Mouse (Mus musculus): Measurements from ENCODE around the gene Gm20431. TPM values are rescaled to one million over a fixed set of nuclear protein-coding genes. Genes with fewer than 3 reads are reported as not detected.
A peak's percentile ranks its signal among the peaks of the same experiment; 100 is the strongest.

The Gm20431 gene
- polyA plus RNA-seq, 1 experiment = 0.10 TPM

DNA sequence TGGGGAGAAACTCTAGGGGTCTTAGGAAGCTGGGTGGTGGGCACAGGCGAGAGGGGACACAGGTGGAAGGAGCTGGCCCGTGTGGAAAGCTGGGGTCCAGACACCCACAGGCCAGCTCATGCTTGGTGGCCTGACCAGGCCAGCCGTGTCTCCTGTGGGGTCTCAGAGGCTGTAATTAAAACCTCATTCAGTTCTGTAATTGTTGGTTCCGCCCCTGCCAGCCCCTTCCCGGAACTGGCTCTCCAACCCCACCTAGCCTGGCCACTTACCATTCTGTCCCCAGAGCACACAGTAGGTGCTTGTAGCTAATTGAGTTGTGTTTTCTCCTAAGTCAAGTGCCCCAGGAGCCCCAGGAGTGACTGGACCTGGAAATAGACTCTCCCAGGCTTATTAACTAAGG lies 62.1 kb downstream of the Gm20431 start:
- H3K4me3 ChIP-seq (ENCODE audit: low read depth, low read length) = no peak overlapping the region
- TF ChIP-seq POLR2A (IDR thresholded peaks at IDR 0.05; ENCODE audit: low read depth, low read length) = no peak
- TF ChIP-seq CTCF (IDR thresholded peaks at IDR 0.05; ENCODE audit: extremely low read depth, insufficient read length, insufficient replicate concordance, low read depth, low read length) = no peak
- no peak overlapping the region for H3K27ac ChIP-seq (ENCODE audit: insufficient read depth, low read depth, low read length)
- peaks cover 11% of the 10 kb centered on the region for H3K27me3 ChIP-seq (ENCODE audit: control insufficient read depth, insufficient read depth, low read length)
- no peaks in the 10 kb centered on the region for H3K36me3 ChIP-seq (ENCODE audit: control insufficient read depth, insufficient read depth, low read length)
- WGBS = 90% methylated on average over 5 of the region's 5 CpGs
- H3K4me1 ChIP-seq (ENCODE audit: control insufficient read depth, insufficient read depth, insufficient read length, low read length) = peaks cover 3% of the 10 kb centered on the region

DNA sequence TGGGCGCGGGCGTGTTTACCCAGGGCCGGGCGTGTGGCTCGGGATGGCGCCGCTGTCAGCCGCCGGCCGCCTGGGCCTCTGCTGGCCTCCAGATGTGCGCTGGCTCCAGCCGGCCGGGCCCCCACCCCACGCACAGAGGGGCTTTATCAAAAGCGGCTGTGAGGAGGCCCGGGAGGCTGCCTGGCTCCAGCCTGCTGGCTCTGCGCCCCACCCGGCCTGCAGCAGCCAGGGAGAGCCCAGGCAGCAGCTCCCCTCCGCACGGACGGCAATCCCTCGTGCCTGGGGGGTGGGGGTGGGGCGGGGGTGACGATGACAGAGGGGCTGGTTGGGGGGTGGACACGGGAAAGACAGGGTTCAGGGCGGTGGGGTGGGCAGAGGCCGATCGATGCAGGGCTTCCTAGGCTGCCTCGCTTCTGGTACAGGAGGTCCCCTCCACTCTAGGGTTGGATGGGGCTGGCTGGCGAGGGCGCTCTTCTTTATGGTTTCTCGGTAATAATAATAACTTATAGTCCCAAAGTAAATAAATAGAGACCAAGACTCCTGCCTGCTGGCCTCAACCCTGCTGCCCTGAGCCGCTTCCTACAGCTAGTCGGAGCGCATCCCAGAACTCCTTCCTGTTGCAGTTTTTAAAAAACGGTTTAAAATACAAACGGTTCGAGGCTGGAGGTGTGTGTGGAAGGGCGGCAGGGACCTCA lies 63.7 kb downstream of the Gm20431 start:
- H3K4me3 ChIP-seq (ENCODE audit: low read depth, low read length) = 0 out of 2 replicates have a peak overlapping the region, but pooled peaks have one; percentile 3
- peaks cover 11% of the 10 kb centered on the region for H3K27me3 ChIP-seq (ENCODE audit: control insufficient read depth, insufficient read depth, low read length)
- 30% methylated on average over 38 of the region's 40 CpGs for WGBS
- H3K4me1 ChIP-seq (ENCODE audit: control insufficient read depth, insufficient read depth, insufficient read length, low read length) = peaks cover 3% of the 10 kb centered on the region
- H3K27ac ChIP-seq (ENCODE audit: insufficient read depth, low read depth, low read length) = no peak overlapping the region
- H3K36me3 ChIP-seq (ENCODE audit: control insufficient read depth, insufficient read depth, low read length) = no peaks in the 10 kb centered on the region
- no peak for TF ChIP-seq POLR2A (IDR thresholded peaks at IDR 0.05; ENCODE audit: low read depth, low read length)
- TF ChIP-seq CTCF (IDR thresholded peaks at IDR 0.05; ENCODE audit: extremely low read depth, insufficient read length, insufficient replicate concordance, low read depth, low read length) = no peak

DNA sequence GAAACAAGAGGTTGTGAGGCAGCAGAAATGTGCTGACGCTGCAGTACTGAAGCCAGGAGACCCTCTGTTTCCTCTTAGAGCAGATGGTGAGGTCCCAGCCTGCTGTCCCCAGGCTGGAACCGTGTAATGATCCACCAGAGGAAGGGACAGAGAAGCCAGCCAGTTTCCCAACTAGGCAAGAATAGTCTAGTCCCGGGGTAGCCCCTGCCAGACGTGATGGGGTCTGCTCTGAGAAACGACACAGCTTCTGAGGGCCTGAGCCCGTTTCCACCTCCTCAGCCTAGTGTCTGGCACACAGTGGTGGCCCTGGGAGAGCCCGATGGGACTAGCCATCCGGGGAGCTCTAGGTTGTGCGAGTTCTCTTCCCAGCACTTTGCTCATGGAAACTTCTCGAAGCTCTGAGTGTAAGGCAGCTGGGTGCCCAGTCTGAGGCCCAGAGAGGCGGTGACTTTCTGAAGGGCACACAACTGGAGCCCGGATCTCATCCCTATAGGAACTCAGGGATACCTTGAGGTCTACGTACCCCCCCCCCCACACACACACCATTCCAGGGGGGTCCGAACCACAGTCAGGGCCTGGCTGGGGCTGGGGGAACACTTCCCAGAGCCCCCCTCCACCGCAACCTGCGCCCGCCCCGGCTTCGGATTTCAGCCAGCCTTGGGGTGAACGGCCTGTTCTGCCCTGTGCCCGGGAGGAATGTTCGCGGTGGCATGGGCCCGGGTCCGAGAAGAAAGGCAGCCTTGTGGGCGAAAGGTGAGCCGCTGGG lies 64.4 kb downstream of the Gm20431 start:
- H3K27ac ChIP-seq (ENCODE audit: insufficient read depth, low read depth, low read length) = peak overlapping the region; percentile 39; the same call in 1 of the 2 replicates
- 57% methylated on average over 26 of the region's 27 CpGs for WGBS
- H3K4me3 ChIP-seq (ENCODE audit: low read depth, low read length) = 0 out of 2 replicates have a peak overlapping the region, but pooled peaks have one; percentile 3
- peaks cover 11% of the 10 kb centered on the region for H3K27me3 ChIP-seq (ENCODE audit: control insufficient read depth, insufficient read depth, low read length)
- no peaks in the 10 kb centered on the region for H3K36me3 ChIP-seq (ENCODE audit: control insufficient read depth, insufficient read depth, low read length)
- TF ChIP-seq CTCF (IDR thresholded peaks at IDR 0.05; ENCODE audit: extremely low read depth, insufficient read length, insufficient replicate concordance, low read depth, low read length) = no peak
- TF ChIP-seq POLR2A (IDR thresholded peaks at IDR 0.05; ENCODE audit: low read depth, low read length) = no peak
- H3K4me1 ChIP-seq (ENCODE audit: control insufficient read depth, insufficient read depth, insufficient read length, low read length) = peaks cover 3% of the 10 kb centered on the region

DNA sequence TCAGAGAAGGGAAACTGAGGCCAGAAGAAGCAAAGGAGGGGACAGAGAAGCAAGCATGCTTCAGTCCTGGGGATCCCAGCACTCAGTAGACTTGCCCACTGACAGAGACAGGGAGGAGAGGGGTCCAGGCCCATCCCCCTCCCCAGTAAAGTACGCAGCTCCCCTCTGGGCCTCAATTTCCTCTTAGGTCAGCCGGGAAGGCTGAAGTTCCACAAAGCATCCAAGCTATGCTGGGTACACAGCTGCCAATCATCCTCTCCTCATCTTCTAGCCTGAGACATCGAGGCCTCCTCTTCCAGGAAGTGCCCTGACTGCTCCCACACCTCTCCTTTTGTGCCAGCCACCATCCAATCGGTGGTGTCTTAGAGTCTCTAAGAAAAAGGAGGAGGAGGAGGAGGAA lies 65.0 kb downstream of the Gm20431 start:
- WGBS = 74% methylated on average over 4 of the region's 4 CpGs
- Histone ChIP-seq H3K4me3 (ENCODE audit: low read depth, low read length) (no peak overlapping the region), H3K27me3 (ENCODE audit: control insufficient read depth, insufficient read depth, low read length) (peaks cover 11% of the 10 kb centered on the region), H3K36me3 (ENCODE audit: control insufficient read depth, insufficient read depth, low read length) (no peaks in the 10 kb centered on the region), H3K4me1 (ENCODE audit: control insufficient read depth, insufficient read depth, insufficient read length, low read length) (peaks cover 3% of the 10 kb centered on the region), H3K27ac (ENCODE audit: insufficient read depth, low read depth, low read length) (peak overlapping the region; percentile 60)
- TF ChIP-seq CTCF (IDR thresholded peaks at IDR 0.05; ENCODE audit: extremely low read depth, insufficient read length, insufficient replicate concordance, low read depth, low read length) (no peak), POLR2A (IDR thresholded peaks at IDR 0.05; ENCODE audit: low read depth, low read length) (no peak)

DNA sequence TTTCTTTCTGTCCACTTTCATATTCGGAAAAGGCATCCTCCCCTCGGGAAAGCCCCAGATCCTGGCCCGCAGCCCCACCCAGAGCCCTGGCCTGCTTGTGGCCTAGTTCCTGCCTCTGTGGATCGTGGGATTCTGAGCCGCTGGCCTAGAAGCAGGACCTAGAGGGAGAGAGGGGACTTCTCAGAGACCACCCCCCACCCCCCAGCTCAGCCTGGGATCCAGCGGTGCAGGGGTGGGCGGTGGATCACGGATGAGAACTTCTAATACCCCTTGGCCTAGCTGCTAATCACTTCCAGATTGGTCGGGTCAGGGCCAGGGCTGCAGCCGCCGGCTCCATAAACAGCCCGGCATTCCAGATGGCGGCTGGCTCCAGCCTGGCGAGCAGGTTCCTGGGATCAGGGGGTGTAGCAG lies 65.5 kb downstream of the Gm20431 start:
- H3K4me3 ChIP-seq (ENCODE audit: low read depth, low read length) = no peak overlapping the region
- TF ChIP-seq POLR2A (IDR thresholded peaks at IDR 0.05; ENCODE audit: low read depth, low read length) (no peak), CTCF (IDR thresholded peaks at IDR 0.05; ENCODE audit: extremely low read depth, insufficient read length, insufficient replicate concordance, low read depth, low read length) (no peak)
- H3K36me3 ChIP-seq (ENCODE audit: control insufficient read depth, insufficient read depth, low read length) = no peaks in the 10 kb centered on the region
- H3K27ac ChIP-seq (ENCODE audit: insufficient read depth, low read depth, low read length) = peak overlapping the region; percentile 60
- WGBS = 70% methylated on average over 14 of the region's 14 CpGs
- H3K4me1 ChIP-seq (ENCODE audit: control insufficient read depth, insufficient read depth, insufficient read length, low read length) = peaks cover 3% of the 10 kb centered on the region
- H3K27me3 ChIP-seq (ENCODE audit: control insufficient read depth, insufficient read depth, low read length) = peaks cover 11% of the 10 kb centered on the region

DNA sequence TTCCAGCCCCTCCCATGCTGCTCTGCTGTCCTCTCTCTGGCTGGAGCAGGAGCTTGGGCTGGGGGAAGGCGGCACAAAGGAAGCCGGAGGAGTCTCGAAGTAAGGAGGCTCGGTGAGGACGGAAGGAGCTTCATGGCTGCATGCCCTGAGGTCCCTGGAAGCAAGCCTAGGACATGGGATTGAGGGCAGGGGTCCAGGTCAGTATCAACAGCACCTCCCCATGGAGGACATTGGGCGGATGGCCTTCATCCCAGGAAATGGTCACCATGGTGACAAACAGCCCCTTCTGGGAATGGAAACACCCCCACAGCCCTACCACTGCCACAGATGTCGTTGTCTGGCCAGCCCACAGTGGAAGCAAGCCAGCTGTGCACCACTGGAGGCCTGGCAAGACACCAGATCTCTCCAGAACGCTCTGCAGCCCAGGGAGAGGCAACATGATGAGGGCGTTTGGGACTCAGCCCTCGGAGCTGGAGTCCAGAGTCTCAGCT lies 66.8 kb downstream of the Gm20431 start:
- no peak overlapping the region for H3K4me3 ChIP-seq (ENCODE audit: low read depth, low read length)
- no peaks in the 10 kb centered on the region for H3K36me3 ChIP-seq (ENCODE audit: control insufficient read depth, insufficient read depth, low read length)
- peak overlapping the region; percentile 67 for H3K27ac ChIP-seq (ENCODE audit: insufficient read depth, low read depth, low read length)
- peaks cover 11% of the 10 kb centered on the region for H3K27me3 ChIP-seq (ENCODE audit: control insufficient read depth, insufficient read depth, low read length)
- 45% methylated on average over 10 of the region's 10 CpGs for WGBS
- peaks cover 3% of the 10 kb centered on the region for H3K4me1 ChIP-seq (ENCODE audit: control insufficient read depth, insufficient read depth, insufficient read length, low read length)
- TF ChIP-seq POLR2A (IDR thresholded peaks at IDR 0.05; ENCODE audit: low read depth, low read length) = no peak
- no peak for TF ChIP-seq CTCF (IDR thresholded peaks at IDR 0.05; ENCODE audit: extremely low read depth, insufficient read length, insufficient replicate concordance, low read depth, low read length)

All from small intestine, adult 2 months (tissue).